Mouse (Mus musculus) urinary bladder, postnatal 36 days (tissue): Measurements from ENCODE around the gene Tcf12.

Experiments used
- DNase-seq, 2 experiments: peaks; one replicate each; pipeline ENCODE4 v3.0.0; 2022; ENCODE audit warnings: low spot score in 2 of 2, mixed read lengths in 1 of 2

The Tcf12 gene

GRCm38 (mm10) chr9:71804116-71804515, 307.6 kb downstream of the Tcf12 start:
- no peak for DNase-seq

DNA sequence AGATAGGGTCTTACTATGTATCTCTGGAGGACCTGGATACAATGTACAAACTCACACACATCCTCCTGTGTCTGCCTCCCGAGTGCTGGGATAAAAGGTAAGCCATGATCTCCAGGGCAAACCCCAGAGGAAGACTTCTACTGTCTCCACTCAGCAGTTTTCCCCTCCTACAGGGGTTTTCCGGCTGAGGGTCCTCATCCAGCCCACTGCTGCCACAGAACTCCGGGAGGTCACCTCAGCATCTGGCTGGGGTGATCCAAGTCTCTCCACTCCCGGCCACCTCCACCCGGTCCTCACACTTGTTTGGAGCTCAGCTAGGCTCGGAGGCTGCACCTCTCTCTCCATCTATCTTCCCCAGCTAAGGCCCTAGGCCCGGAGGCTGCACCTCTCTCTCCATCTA, 308.4 kb downstream of the Tcf12 start:
- no peak for DNase-seq

- no peak for DNase-seq
Measured at GRCm38 (mm10) chr9:71799598-71799997, 312.1 kb downstream of the Tcf12 start.

GRCm38 (mm10) chr9:71798176-71798575, 313.5 kb downstream of the Tcf12 start:
- DNase-seq, result no peak
